Mouse (Mus musculus) cortical plate, adult 2 months (tissue): ENCODE measurements around the gene Lsm4.

ENCODE experiments used
- CTCF ChIP-seq: fragments of 200-500 bp; IDR thresholded peaks from 2 replicates; pipeline ENCODE4 v1.5.1; 2011; ENCODE audit warnings: mild to moderate bottlenecking, control low read depth, low read length; ENCODE audit not compliant: insufficient read depth; ENCODE audit errors: extremely low read depth
- POLR2A ChIP-seq: fragments of 200-500 bp; IDR thresholded peaks from 2 replicates; pipeline ENCODE4 v1.6.1; 2011; ENCODE audit warnings: mild to moderate bottlenecking, low read length, control low read depth; ENCODE audit not compliant: insufficient read depth; ENCODE audit errors: extremely low read depth

- TF ChIP-seq POLR2A (no peak), CTCF (no peak)
Measured at GRCm38 (mm10) chr8:70710296-70710695, 37.2 kb downstream of the Lsm4 start.
